Mouse (Mus musculus) E14TG2a.4 (cell line): ENCODE results near the gene Rpl11.
"Not testable (repeated sequence)": the region's sequence is repeated elsewhere in the genome, so short reads cannot be mapped to it uniquely, and the experiment has no call there.

Source experiments
- H3K27me3 ChIP-seq: 2 replicates; pipeline ENCODE4 v1.6.1; 2014; ENCODE audit warnings: low read length, control low read depth; ENCODE audit not compliant: insufficient read depth
- H3K36me3 ChIP-seq: 2 replicates; pipeline ENCODE4 v1.6.1; 2014; ENCODE audit warnings: low read length, control low read depth; ENCODE audit not compliant: insufficient read depth
- H3K4me1 ChIP-seq: replicated peaks from 2 replicates; pipeline ENCODE4 v1.6.1; 2014; ENCODE audit warnings: low read depth, low read length, control low read depth
- H3K4me3 ChIP-seq: replicated peaks from 2 replicates; pipeline ENCODE4 v1.5.1; 2014; ENCODE audit warnings: mild to moderate bottlenecking, low read length
- H3K9me3 ChIP-seq: 2 replicates; pipeline ENCODE4 v1.6.1; 2014; ENCODE audit warnings: low read length, control low read depth
- CTCF ChIP-seq: conservative IDR thresholded peaks from 2 replicates; pipeline ENCODE4 v1.5.1; 2014; ENCODE audit warnings: low read length
- NANOG ChIP-seq: IDR thresholded peaks from 2 replicates; pipeline ENCODE4 v1.6.1; 2014; ENCODE audit warnings: borderline replicate concordance, low read length, mixed read lengths
- POU5F1 ChIP-seq: IDR thresholded peaks from 2 replicates; pipeline ENCODE4 v1.6.1; 2014; ENCODE audit warnings: low read length, borderline replicate concordance

The Rpl11 gene

DNA sequence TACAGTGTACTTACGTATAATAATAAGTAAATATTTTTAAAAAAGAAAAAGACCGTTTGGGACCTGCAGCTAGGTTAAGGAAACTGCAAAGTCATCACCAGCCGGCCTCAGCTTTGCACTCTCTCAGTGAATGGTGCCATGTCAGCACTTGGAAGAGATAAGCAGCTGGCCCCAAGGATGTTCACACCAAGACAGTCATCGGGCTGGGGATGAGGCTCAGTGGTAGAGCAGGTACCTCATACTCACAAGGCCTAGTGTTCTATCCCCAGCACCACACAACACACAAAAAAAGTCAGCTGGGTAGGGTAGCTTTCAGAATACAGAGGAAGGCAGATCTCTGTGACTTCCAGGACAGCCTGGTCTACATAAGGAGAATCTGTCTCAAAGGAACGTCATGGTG lies 68.0 kb downstream of the Rpl11 start:
- Histone ChIP-seq H3K4me1 (peaks cover 37% of the 10 kb centered on the region), H3K9me3 (no peaks in the 10 kb centered on the region), H3K36me3 (peaks cover 44% of the 10 kb centered on the region), H3K4me3 (no peak overlapping the region), H3K27me3 (no peaks in the 10 kb centered on the region)
- TF ChIP-seq POU5F1 (no peak), NANOG (no peak), CTCF (no peak)

DNA sequence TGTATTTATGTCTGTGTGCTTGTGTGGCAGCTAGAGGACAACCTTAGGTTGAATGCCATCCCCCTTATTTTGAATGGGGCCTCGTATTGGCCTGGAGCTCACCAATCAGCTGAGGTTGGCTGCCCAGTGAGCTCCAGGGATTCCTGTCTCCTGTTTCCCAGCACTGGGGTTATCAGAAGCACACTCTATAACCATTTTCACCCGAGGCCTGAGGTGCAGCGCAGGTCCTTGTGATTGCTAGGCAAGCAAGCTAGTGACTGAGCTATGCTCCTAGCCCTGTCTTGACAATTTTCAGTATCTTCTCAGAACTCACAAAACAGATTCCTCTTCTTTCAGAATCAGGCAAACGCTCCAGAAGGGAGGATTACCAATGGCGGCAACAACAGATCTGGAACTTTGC lies 68.7 kb downstream of the Rpl11 start:
- no peaks in the 10 kb centered on the region for H3K9me3 ChIP-seq
- peaks cover 37% of the 10 kb centered on the region for H3K4me1 ChIP-seq
- peaks cover 44% of the 10 kb centered on the region for H3K36me3 ChIP-seq
- TF ChIP-seq NANOG: no peak
- no peak for TF ChIP-seq POU5F1
- no peak for TF ChIP-seq CTCF
- H3K27me3 ChIP-seq: no peaks in the 10 kb centered on the region
- no peak overlapping the region for H3K4me3 ChIP-seq

DNA sequence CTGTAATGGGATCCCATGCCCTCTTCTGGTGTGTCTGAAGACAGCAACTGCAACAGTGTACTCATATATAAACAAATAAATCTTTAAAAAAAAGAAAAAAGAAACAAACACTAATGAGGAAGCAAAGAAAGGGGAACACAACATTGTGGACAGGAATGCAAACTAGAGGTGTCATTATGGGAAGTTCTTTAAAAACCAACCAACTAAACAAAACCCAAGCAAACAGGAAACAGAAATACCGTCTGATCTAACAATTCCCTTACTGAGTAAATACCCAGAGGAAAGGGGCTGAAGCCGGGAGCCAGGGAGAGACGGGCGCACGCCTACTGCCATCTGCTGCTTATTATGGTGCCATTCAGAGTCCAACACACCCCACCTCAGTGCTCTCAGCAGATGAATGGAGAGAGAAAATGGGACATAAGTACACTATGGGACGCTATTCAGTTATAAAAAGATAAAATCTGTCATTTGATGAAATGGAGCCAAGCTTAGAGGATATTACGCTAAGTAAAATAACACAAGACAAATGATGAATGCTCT lies 71.6 kb downstream of the Rpl11 start:
- H3K4me1 ChIP-seq: peaks cover 37% of the 10 kb centered on the region
- no peaks in the 10 kb centered on the region for H3K9me3 ChIP-seq
- H3K36me3 ChIP-seq: peaks cover 63% of the 10 kb centered on the region
- no peaks in the 10 kb centered on the region for H3K27me3 ChIP-seq
- TF ChIP-seq POU5F1: no peak
- no peak for TF ChIP-seq NANOG
- TF ChIP-seq CTCF: no peak
- H3K4me3 ChIP-seq: no peak overlapping the region

DNA sequence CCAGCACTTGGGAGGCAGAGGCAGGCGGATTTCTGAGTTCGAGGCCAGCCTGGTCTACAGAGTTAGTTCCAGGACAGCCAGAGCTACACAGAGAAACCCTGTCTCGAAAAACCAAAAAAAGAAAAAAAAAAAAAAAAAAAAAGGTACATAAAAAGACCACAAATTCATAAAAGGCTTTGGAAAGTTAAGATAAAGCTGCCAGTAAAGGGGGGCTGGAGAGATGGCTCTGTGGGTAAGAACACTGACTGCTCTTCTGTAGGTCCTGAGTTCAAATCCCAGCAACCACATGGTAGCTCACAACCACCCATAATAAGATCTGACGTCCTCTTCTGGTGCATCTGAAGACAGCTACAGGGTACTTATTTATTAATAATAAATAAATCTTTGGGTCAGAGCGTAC lies 73.0 kb downstream of the Rpl11 start:
- not testable (repeated sequence) for H3K9me3 ChIP-seq, H3K27me3 ChIP-seq, H3K4me3 ChIP-seq
- H3K36me3 ChIP-seq: peaks cover 72% of the 10 kb centered on the region
- H3K4me1 ChIP-seq: peaks cover 34% of the 10 kb centered on the region
